Mouse (Mus musculus): Measurements from ENCODE around the gene Zfx. TPM values are rescaled to one million over a fixed set of nuclear protein-coding genes. Genes with fewer than 3 reads are reported as not detected.

Zfx gene
- total RNA-seq, 2 experiments from 2014 or later = 25.9 to 27.3 TPM

DNA sequence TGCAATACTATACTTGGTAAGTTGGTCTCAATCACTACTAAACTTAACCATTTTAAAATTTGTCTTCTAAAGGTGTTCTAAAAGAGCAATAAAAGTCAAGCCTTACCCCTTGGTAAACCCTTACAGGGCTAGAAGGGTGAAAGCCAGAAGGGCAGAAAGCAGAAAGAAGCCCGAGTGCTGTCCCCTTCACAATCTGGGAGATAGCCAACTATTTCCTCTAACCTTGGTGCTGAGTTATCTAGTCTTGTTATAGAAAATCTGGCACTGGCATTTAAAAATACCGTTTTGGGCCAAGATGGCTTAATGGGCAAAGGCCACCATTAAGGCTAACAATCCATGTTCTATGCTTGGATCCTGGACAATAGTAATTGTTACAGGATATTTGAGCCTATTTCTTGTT lies 32.5 kb downstream of the Zfx start:
- DNase-seq (ENCODE audit: low spot score in 2 of 2) = no peak

DNA sequence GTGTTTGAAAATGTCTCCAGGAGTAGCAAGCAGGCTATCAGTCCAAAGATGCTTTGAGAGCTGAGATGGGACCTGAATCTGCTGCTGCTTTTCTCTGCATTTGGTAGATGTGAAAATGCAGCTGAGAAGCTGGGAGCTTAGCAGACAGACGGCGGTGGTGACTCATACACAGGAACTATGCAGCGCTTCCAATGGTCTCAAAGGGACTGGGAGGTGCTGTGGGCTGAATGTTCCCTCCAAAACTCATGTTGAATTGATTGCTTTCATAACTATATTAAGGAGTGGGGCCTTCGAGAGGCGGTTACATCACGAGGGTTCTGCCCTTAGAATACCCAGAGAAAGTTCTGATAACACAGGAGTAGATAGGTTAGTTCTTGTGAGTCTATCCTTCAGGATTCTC lies 62.3 kb downstream of the Zfx start:
- peak in 1 of 2 experiments; percentile 13 for DNase-seq (ENCODE audit: low spot score in 2 of 2)

DNA sequence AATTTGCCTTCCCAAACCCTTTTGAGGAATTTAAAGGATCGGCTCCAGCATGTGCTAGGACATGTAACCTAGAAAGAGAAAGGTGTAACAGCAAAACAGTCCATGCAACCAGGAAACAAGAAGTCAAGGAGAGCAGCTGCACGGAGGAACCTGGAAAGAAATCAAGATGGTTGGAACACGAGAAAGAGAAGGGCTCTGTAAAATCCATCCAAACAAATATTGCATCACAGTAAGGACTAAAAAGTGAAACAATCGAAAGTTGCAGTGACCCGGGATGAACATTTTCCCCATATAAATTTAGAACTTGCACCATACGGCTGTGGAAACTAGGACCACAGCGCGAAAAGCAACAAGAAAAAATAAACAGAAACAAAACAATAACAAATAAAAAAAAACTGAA lies 62.8 kb downstream of the Zfx start:
- DNase-seq (ENCODE audit: low spot score in 2 of 2) = no peak

DNA sequence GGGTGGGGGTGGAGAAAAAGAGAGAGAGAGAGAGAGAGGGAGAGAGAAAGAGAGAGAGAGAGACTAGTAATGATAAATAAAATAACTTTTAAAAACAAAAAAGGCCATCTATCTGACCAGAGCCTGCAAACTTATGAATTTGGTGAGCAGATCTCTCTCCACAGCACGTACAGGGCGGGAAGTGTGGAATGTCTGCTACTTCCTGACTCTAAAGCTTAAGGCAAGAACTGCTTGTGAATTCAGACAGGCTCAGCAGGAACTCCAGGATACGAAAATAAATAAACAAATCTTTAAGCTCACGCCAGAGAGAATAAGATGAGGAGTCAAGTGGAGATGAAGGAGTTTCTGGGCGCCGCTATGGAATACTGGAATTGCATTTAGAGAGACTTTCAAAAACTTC lies 64.8 kb downstream of the Zfx start:
- DNase-seq (ENCODE audit: low spot score in 2 of 2) = no peak

DNA sequence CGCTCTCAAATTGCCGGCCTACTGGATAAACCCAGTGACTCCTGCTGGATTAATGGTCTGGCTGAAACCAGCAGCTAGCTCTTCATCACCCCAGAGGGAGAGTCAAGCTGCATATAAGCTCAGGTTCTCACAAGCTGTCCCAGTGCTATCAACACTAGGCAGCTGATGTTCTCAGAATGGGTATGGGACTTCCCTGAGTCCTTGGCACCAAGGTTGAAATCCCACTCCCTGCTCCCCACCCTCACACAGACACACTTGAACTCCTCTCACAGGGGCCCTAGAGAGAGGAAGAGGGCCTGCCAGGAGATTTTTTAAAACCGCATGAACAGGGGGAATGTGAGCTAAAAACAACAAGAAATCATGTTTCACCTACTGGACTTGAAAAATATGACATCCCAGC lies 74.5 kb downstream of the Zfx start:
- DNase-seq (ENCODE audit: low spot score in 2 of 2) = no peak

DNA sequence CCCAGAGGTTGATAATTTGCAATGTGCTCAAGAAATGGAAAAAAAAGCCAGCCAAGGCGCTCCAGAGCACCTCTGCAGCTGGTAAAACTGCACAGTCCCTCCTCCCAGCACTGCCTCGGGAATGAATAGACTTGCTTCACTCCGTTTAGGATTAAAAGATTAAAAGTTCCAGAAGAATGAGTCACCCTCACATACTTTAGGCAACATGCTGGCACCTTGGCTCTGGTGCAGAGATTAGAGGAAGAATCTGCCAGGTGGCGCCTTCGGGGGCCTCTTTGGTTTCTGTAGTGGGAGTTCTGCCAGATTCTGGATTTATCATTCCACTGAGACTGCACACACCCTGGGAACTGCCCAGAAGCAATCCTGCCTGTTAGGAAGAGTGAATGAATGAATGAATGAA lies 75.5 kb downstream of the Zfx start:
- peak in 1 of 2 experiments; percentile 15 for DNase-seq (ENCODE audit: low spot score in 2 of 2)

DNA sequence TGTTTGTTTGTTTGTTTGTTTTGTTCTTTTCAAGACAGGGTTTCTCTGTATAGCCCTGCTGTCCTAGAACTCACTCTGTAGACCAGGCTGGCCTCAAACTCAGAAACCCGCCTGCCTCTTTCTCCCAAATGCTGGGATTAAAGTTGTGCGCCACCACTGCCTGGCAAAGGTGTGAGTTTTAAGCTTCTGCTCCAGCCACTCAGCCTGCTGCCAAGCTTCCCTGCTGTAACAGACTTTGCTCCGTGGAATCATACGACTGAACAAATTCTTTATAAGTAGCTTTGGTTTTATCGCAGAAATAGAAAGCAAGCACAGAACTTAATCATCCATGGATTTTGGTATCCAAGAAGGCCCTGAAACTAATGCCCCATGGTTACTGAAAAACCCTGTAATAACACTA lies 76.1 kb downstream of the Zfx start:
- no peak for DNase-seq (ENCODE audit: low spot score in 2 of 2)

DNA sequence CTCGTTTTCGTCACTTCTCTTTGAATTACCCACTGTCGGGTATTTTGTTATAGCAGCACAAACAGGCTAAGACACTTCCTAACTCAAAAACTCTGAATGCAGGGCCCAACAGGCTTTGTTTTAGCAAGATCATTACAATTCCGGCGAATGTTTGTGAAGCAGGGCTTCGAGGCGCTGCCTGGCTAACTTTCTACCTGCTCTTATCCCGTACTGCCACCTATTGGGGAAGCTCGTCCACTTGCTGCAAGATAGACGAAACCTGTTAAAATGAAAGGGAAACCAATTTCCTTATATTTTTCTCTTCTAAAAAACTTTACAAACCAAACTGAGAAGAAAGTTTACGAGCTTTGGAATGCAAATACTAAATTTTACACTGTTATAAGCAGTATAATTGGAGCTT lies 90.6 kb downstream of the Zfx start:
- peak; percentile 30 to 49 for DNase-seq (ENCODE audit: low spot score in 2 of 2)

DNA sequence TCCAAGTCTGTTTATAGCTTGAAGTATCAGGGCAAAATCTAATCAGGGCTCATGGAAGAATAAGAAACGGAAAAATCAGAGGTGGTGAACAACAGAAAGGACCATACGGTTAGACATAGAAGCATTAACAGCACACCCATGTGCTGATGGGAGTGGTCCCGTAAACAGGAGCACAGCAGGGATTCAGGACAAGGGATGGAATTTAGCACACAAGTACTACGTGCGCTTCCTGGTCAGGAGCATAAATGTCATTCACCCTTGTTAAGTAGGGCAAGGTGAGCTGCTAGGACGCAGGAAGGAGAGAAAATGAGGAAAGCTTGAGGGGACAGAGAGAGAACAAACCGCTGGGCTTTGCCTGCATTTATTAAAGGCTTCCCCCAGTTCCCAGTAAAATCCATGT lies 93.4 kb downstream of the Zfx start:
- no peak for DNase-seq (ENCODE audit: low spot score in 2 of 2)

Other genes starting within 250 kb of the Zfx start
- not detected for gene AU015836, start 155.0 kb downstream of the Zfx start, total RNA-seq (2021)
- 100 to 1,000 TPM; 124 to 175 TPM for gene Eif2s3x, start 89.2 kb upstream of the Zfx start, total RNA-seq (2021)
- gene Klhl15, start 110.9 kb upstream of the Zfx start, total RNA-seq (2021) = 10 to 100 TPM; 23.8 to 24.5 TPM
- gene Fam90a1b, start 243.1 kb upstream of the Zfx start, total RNA-seq (2021) = under 1 TPM; 0.13 to 0.23 TPM
- gene Apoo, start 243.4 kb upstream of the Zfx start, total RNA-seq (2021) = 10 to 100 TPM; 56.2 to 75.8 TPM

All from layer of hippocampus, postnatal 10 days (tissue).